16 mouse cellular contexts compared by ENCODE assay signal in genomic region chr16:30943919-30944318, GRCm38 (mm10).
"Had no signal": no experiment of that assay in that cellular context is flagged by ENCODE, and none has a peak within 500 bp of the region (broad histone marks: within the 10 kb centered on the region; RNA-seq: fewer than 3 reads in every experiment).

No protein-coding gene starts in this region.

- H3K36me3 ChIP-seq: kidney, embryonic 15.5 days; liver, embryonic 13.5 days; midbrain, embryonic 15.5 days; neural tube, embryonic 12.5 days; neural tube, embryonic 15.5 days; stomach, embryonic 15.5 days had no signal

- H3K4me3 ChIP-seq: kidney, embryonic 15.5 days; liver, embryonic 13.5 days; midbrain, embryonic 12.5 days; midbrain, embryonic 15.5 days; neural tube, embryonic 12.5 days; neural tube, embryonic 15.5 days; stomach, embryonic 15.5 days had no signal

- H3K4me1 ChIP-seq: stomach, embryonic 15.5 days had no signal

- H3K27me3 ChIP-seq: kidney, embryonic 15.5 days; liver, embryonic 13.5 days; midbrain, embryonic 12.5 days; midbrain, embryonic 15.5 days; neural tube, embryonic 12.5 days; neural tube, embryonic 15.5 days; stomach, embryonic 15.5 days had no signal

- H3K27ac ChIP-seq: kidney, embryonic 15.5 days; liver, embryonic 13.5 days; midbrain, embryonic 12.5 days; midbrain, embryonic 15.5 days; neural tube, embryonic 12.5 days; neural tube, embryonic 15.5 days; stomach, embryonic 15.5 days had no signal

- H3K9me3 ChIP-seq: kidney, embryonic 15.5 days; liver, embryonic 13.5 days; midbrain, embryonic 15.5 days; neural tube, embryonic 12.5 days; neural tube, embryonic 15.5 days; stomach, embryonic 15.5 days had no signal

- ATAC-seq: intestine, postnatal 0 days; lung, postnatal 0 days; midbrain, embryonic 15.5 days had no signal

- DNase-seq: kidney, adult 8-10 months; liver, embryonic 13.5 days; lung, embryonic 14.5 days; right cerebral cortex, adult 18-20 months; right cerebral cortex, postnatal 14 days; spleen, adult 18-20 months; thymus, adult 18-20 months; thymus, postnatal 36 days had no signal
